Mouse (Mus musculus) heart, embryonic 15.5 days (tissue): ENCODE results near the gene Fkbp6. TPM values are rescaled to one million over a fixed set of nuclear protein-coding genes. Genes with fewer than 3 reads are reported as not detected.

ENCODE experiments used
- ATAC-seq: fragments of 200-750 bp; cut with Nextera tagmentation; replicated peaks from 2 replicates; pipeline ENCODE4 v1.8.0; 2017; ENCODE audit warnings: low read depth, moderate TSS enrichment; ENCODE audit not compliant: insufficient number of reproducible peaks, insufficient read depth, low FRiP score
- H3K27ac ChIP-seq: fragments of 300-500 bp; sonication (generic); 2 replicates; pipeline ENCODE4 v1.5.1; 2015; ENCODE audit warnings: mild to moderate bottlenecking, inconsistent platforms
- H3K27me3 ChIP-seq: fragments of 300-500 bp; sonication (generic); 2 replicates; pipeline ENCODE4 v1.6.1; 2015; ENCODE audit warnings: inconsistent platforms
- H3K36me3 ChIP-seq: fragments of 300-500 bp; sonication (generic); 2 replicates; pipeline ENCODE4 v1.6.1; 2015; ENCODE audit warnings: mild to moderate bottlenecking, inconsistent platforms
- H3K4me1 ChIP-seq: fragments of 300-500 bp; sonication (generic); replicated peaks from 2 replicates; pipeline ENCODE4 v1.6.1; 2015; ENCODE audit warnings: inconsistent platforms
- H3K4me2 ChIP-seq: fragments of 300-500 bp; sonication (generic); 2 replicates; pipeline ENCODE4 v1.6.1; 2015; ENCODE audit warnings: inconsistent platforms, mild to moderate bottlenecking, moderate library complexity
- H3K4me3 ChIP-seq: fragments of 300-500 bp; sonication (generic); 2 replicates; pipeline ENCODE4 v1.5.1; 2015; ENCODE audit warnings: mild to moderate bottlenecking, inconsistent platforms
- H3K9ac ChIP-seq: fragments of 300-500 bp; sonication (generic); 2 replicates; pipeline ENCODE4 v1.6.1; 2015; ENCODE audit warnings: mild to moderate bottlenecking, inconsistent platforms
- H3K9me3 ChIP-seq: fragments of 300-500 bp; sonication (generic); replicated peaks from 2 replicates; pipeline ENCODE4 v1.6.1; 2016; ENCODE audit warnings: inconsistent platforms
- WGBS: fragments of 180-500 bp; shearing (Covaris S2); methylation state at CpG from one replicate; pipeline ENCODE4 v1.1.7; 2015; ENCODE audit warnings: mixed read lengths; 5-methylcytosine and 5-hydroxymethylcytosine counted together
- microRNA-seq: library from miRNA; unstranded; fragments of <30 nt; microRNA quantifications from one replicate; pipeline ENCODE4, GENCODE M21; 2016
- polyA plus RNA-seq: library from polyadenylated mRNA; unstranded; fragments of >200 nt; fragmentation: Nextera tagmentation; extraction: Ambion mirVana; gene quantifications from 2 replicates; pipeline ENCODE4 v1.2.1, GENCODE M21; 2015

Gene Fkbp6
- polyA plus RNA-seq, 1 experiment from 2014 or later = not detected

DNA sequence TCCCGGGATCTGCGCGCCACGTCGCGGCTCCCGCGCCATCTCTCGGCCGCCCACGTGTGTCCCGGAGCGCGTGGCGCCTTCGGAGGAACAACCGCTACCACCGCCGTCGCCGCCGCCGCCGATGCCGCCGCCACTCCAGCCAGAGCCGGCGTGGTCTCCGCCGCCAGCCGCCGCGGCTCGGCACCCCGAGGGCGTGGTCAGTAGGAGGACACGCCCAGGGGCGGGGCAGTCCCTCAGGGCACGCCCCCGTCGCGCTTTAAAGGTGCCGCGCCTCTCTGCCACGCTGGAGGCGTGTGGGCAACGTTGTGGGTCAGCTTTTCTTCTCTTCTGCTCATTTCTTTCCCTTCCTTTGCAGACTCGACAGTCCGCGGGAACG lies 98.8 kb downstream of the Fkbp6 start, which contains the start of gene Fzd9:
Gene Fzd9, minus strand, starts transcription at position 152 of the 376 bp plus-strand sequence.
- peak within 1 kb of the TSS; percentile 65 for H3K9ac ChIP-seq
- H3K27ac ChIP-seq = no peak within 1 kb of the TSS
- H3K4me2 ChIP-seq = peak within 1 kb of the TSS; percentile 100
- peaks cover 47% of the 10 kb centered on the region for H3K4me1 ChIP-seq
- peak; percentile 90 for ATAC-seq
- WGBS = under 1% methylated on average over 46 of the region's 51 CpGs
- H3K9me3 ChIP-seq = peaks cover 2% of the 10 kb centered on the region; the same call in 1 of the 2 replicates
- peak within 1 kb of the TSS; percentile 66 for H3K4me3 ChIP-seq
- peaks cover 14% of the 10 kb centered on the region for H3K36me3 ChIP-seq
- H3K27me3 ChIP-seq = peaks cover 17% of the 10 kb centered on the region

DNA sequence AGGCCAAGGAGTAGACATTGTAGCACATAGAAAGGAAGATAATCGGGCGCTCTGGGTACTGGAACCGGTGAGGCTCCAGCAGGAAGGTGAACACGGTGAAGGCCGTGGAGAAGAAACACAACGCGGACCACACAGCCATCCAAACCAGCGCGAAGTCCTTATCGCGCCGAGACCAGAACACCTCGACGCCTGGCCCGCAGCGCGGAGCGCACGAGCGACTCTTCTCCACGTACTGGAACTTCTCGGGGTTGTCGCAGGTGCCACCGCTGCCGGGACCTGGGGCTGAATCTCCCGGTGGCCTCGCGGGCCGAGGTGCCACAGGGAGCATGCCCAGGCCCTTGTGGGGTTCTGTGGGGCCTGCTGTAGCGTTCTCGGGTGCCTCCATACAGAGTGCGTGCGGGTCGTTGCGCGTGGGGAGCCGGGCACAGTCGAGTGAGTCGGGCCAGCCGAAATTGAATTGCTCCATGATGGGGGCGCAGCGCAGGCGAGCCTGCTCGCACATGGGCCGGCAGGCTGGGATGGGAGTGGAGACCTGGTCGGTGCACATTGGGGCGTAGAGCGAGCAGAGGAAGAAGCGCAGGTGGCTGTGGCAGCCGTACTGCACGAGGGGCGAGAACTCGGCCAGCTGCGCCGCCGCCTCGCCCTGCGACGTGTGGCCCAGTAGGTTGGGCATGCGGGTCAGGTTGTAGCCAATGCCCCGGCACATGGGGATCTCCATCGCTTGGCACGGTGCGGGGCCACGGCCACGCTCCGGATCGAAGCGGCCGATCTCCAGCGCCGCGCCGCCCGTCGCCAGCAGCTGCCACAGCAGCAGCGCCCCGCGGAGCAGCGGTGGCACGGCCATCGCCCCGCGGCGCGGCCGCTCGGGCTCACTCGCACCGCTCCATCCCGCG lies 99.4 kb downstream of the Fkbp6 start:
- no peaks in the 10 kb centered on the region for H3K9me3 ChIP-seq
- H3K4me2 ChIP-seq = peak overlapping the region; percentile 100
- ATAC-seq = peak; percentile 47
- H3K4me3 ChIP-seq = peak overlapping the region; percentile 66
- H3K36me3 ChIP-seq = peaks cover 21% of the 10 kb centered on the region
- H3K27ac ChIP-seq = no peak overlapping the region
- H3K9ac ChIP-seq = peak overlapping the region; percentile 65
- peaks cover 17% of the 10 kb centered on the region for H3K27me3 ChIP-seq
- peaks cover 47% of the 10 kb centered on the region for H3K4me1 ChIP-seq
- 2% methylated on average over 92 of the region's 92 CpGs for WGBS

DNA sequence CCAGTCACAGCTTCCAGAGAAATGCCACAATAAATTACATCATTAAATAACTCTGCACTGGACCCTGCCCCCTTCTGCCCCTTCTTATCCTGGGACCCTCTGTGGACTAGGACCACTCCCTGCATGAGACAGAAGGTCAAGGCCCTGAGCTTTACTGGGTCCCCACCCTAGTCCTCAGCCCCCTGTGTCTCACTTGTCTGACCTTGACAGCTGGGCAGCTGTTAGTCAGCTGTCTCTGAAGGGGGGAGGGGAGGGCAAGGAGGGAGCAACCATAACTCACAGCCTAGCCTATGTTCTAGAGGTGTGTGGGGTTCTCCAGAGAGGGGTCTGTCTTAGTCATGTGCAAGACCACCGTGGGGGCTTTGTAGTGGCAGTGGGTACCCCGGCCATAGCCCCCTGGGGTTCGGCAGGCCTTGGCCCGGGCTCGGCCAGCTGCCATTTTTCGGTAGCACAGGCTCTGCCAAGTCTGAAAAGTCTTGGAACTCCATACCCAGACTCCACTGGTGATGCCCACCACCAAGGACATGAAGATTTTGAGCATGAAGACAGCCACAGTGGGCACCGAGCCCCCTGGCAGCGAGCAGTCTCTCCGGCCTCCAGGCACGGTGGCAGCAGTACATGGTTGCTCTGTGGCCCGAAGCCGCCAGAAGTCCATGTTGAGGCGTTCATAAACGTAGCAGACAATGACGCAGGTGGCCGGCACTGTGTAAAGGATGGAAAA lies 100.7 kb downstream of the Fkbp6 start:
- peaks cover 34% of the 10 kb centered on the region for H3K36me3 ChIP-seq
- ATAC-seq = no peak

DNA sequence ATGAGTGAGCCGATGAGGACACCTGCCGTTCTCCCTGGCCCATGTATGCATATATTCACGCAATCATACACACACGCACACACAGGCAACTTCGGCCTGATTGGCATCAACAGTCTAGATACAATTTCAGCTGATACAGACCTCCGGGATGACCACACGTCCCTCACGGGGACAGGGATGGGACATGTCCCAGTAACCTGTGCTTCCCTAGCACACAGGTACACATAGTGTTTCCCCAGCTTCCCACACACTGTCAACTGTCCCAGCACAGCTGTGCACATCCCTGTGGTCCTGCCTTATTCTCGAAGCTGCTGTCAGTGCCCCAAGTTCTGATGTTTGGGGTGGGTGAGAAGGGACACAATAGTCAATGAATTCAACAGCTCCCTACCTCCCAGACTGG lies 102.5 kb downstream of the Fkbp6 start:
- Histone ChIP-seq H3K9ac (no peak overlapping the region), H3K4me2 (no peak overlapping the region), H3K4me1 (peaks cover 39% of the 10 kb centered on the region), H3K4me3 (no peak overlapping the region), H3K27me3 (peaks cover 17% of the 10 kb centered on the region), H3K9me3 (no peaks in the 10 kb centered on the region), H3K27ac (no peak overlapping the region), H3K36me3 (peaks cover 49% of the 10 kb centered on the region)
- WGBS = 75% methylated on average over 9 of the region's 9 CpGs
- ATAC-seq = no peak

More for the DNA sequence above, 100.7 kb downstream of the Fkbp6 start:
- peaks cover 45% of the 10 kb centered on the region for H3K4me1 ChIP-seq
- H3K4me3 ChIP-seq = no peak overlapping the region
- no peak overlapping the region for H3K9ac ChIP-seq
- H3K27me3 ChIP-seq = peaks cover 17% of the 10 kb centered on the region
- H3K4me2 ChIP-seq = peak overlapping the region; percentile 100
- 87% methylated on average over 16 of the region's 16 CpGs for WGBS
- no peaks in the 10 kb centered on the region for H3K9me3 ChIP-seq
- no peak overlapping the region for H3K27ac ChIP-seq

DNA sequence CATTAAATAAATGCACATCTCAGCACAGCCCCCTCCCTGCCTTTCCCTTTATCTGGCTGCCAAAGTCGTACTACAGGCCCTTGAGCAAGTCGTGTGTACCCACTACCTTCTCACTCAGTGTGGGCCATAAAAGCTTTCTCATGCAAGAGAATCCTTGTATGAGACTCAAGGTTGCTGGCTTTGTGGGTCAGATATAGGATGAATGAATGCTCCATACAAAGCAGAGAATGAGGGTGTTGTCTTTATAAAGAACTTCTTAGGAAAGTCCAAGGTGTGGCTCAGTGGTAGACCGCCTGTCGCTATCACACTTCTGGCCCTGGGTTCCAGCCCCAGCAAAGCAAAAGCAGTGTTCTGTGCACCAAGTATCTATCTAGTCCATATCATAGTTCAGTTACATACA lies 103.3 kb downstream of the Fkbp6 start:
- Histone ChIP-seq H3K27me3 (peaks cover 17% of the 10 kb centered on the region), H3K9me3 (no peaks in the 10 kb centered on the region), H3K27ac (no peak overlapping the region), H3K4me1 (peaks cover 46% of the 10 kb centered on the region), H3K4me2 (no peak overlapping the region), H3K4me3 (no peak overlapping the region), H3K9ac (no peak overlapping the region), H3K36me3 (peaks cover 57% of the 10 kb centered on the region)
- WGBS = 63% methylated on average over 4 of the region's 4 CpGs
- no peak for ATAC-seq

DNA sequence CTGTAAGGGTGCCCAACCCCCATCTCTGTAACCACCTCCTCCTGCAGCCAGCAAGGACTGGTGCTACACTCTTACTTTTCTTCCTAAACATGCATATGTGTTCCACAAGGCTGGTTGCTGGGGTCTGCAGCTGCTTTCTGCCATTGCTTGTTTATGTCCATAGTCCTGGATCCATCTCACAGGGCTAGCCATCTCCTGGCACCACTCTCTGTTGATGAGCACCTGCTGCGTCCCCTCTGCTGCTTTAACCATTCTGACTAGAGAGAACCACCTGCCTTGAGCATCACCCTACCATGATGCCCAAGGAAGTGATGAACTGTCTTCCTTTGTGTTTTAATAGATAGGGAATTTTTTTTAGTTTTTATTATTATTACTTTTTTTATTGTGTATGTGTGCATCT lies 106.7 kb downstream of the Fkbp6 start:
- ATAC-seq = no peak
- 94% methylated on average over 1 of the region's 1 CpGs for WGBS
- H3K4me3 ChIP-seq = no peak overlapping the region
- no peak overlapping the region for H3K4me2 ChIP-seq
- H3K36me3 ChIP-seq = peaks cover 88% of the 10 kb centered on the region
- H3K9me3 ChIP-seq = no peaks in the 10 kb centered on the region
- no peaks in the 10 kb centered on the region for H3K27me3 ChIP-seq
- peaks cover 34% of the 10 kb centered on the region for H3K4me1 ChIP-seq
- peak overlapping the region; percentile 89 for H3K27ac ChIP-seq
- H3K9ac ChIP-seq = no peak overlapping the region

DNA sequence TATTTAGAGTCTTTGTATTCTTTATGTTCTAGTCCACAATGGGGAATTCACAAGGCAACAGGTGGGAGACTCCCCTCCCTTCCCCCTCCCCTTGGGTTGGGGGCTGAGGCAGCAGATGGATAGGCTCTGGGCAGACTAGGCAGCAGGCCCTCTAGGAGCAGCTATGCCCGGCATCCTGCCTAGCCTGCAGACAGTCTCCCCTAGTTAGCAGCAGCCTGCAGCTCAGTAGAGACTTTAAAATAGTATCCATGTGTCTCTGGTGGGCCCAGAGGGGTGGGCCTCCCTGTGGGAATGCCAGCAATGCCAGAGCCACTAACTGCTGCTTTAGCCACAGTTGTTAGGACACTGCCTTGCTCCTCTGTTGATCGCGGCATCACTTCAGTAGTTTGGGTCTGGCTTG lies 107.2 kb downstream of the Fkbp6 start:
- H3K27ac ChIP-seq = peak overlapping the region; percentile 89
- H3K27me3 ChIP-seq = no peaks in the 10 kb centered on the region
- H3K9me3 ChIP-seq = no peaks in the 10 kb centered on the region
- H3K9ac ChIP-seq = no peak overlapping the region
- no peak; the same call in 1 of the 2 replicates for ATAC-seq
- H3K4me3 ChIP-seq = no peak overlapping the region
- no peak overlapping the region for H3K4me2 ChIP-seq
- 56% methylated on average over 3 of the region's 3 CpGs for WGBS
- H3K36me3 ChIP-seq = peaks cover 93% of the 10 kb centered on the region
- peaks cover 34% of the 10 kb centered on the region for H3K4me1 ChIP-seq

DNA sequence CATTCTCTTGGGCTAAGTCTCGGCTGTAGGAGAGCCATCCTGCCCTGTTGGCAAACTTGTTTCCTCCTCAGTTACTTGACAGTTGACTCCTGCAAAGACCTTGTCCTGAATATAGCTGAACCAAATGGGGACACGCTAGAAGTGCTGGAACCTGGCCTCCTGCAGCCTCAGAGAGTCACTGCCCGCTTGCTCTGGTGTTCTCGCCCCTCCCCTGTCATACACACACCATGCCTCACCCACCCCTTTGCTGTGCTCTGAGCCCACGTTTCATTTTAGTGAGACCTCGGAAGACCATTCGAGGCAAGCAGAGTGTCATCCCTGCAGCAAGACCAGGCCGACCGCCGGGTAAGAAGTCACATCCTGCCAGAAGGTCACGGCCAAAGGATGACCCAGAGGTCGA lies 107.7 kb downstream of the Fkbp6 start:
- no peaks in the 10 kb centered on the region for H3K9me3 ChIP-seq
- no peak overlapping the region for H3K4me2 ChIP-seq
- WGBS = 59% methylated on average over 12 of the region's 12 CpGs
- ATAC-seq = no peak
- peak overlapping the region; percentile 89 for H3K27ac ChIP-seq
- no peak overlapping the region for H3K9ac ChIP-seq
- peaks cover 94% of the 10 kb centered on the region for H3K36me3 ChIP-seq
- H3K27me3 ChIP-seq = no peaks in the 10 kb centered on the region
- H3K4me3 ChIP-seq = no peak overlapping the region
- peaks cover 32% of the 10 kb centered on the region for H3K4me1 ChIP-seq

Small RNAs within 50 kb of the gene (microRNA-seq; reads per million reads assigned to microRNA genes)
- gene Mir7033 = not detected

Other genes with a start within 250 kb of the Fkbp6 start
- gene Tbl2, start 200.4 kb downstream of the Fkbp6 start, polyA plus RNA-seq = 17.2 and 20.2 TPM in 2 replicates
- 39.3 and 39.4 TPM in 2 replicates for gene Bcl7b, start 181.8 kb downstream of the Fkbp6 start, polyA plus RNA-seq
- 20.9 and 25.8 TPM in 2 replicates for gene Baz1b, start 162.8 kb downstream of the Fkbp6 start, polyA plus RNA-seq
- 5.0 and 7.4 TPM in 2 replicates for gene Fzd9, start 98.8 kb downstream of the Fkbp6 start, polyA plus RNA-seq
- not detected in 2 replicates for gene Trim50, start 3.3 kb upstream of the Fkbp6 start, polyA plus RNA-seq
- 19.6 and 23.7 TPM in 2 replicates for gene Nsun5, start 19.9 kb upstream of the Fkbp6 start, polyA plus RNA-seq
- 7.0 and 9.5 TPM in 2 replicates for gene Pom121, start 44.5 kb upstream of the Fkbp6 start, polyA plus RNA-seq
- gene Hip1, start 195.1 kb upstream of the Fkbp6 start, polyA plus RNA-seq = 20.6 and 25.7 TPM in 2 replicates
- gene Ccl26, start 213.5 kb upstream of the Fkbp6 start, polyA plus RNA-seq = not detected in 2 replicates
- gene Ccl24, start 223.0 kb upstream of the Fkbp6 start, polyA plus RNA-seq = 2.0 and 3.0 TPM in 2 replicates